Mouse (Mus musculus): ENCODE data around the gene Sh3bp2.

Gene Sh3bp2

GRCm38 (mm10) chr5:34525663-34526476 is at the start of gene Sh3bp2:
TSS of gene Sh3bp2 (plus strand) at chr5:34525838.
- DNase-seq (ENCODE audit: low read depth, low spot score): peak; percentile 89

- DNase-seq (ENCODE audit: low read depth, low spot score): peak; percentile 34
Observed at GRCm38 (mm10) chr5:34480926-34481325, 44.7 kb upstream of the Sh3bp2 start.

GRCm38 (mm10) chr5:34485731-34486130 is 39.9 kb upstream of the Sh3bp2 start:
- DNase-seq (ENCODE audit: low read depth, low spot score): no peak

GRCm38 (mm10) chr5:34487320-34488090 is 38.1 kb upstream of the Sh3bp2 start:
- DNase-seq (ENCODE audit: low read depth, low spot score): no peak

- DNase-seq (ENCODE audit: low read depth, low spot score): no peak
Observed at GRCm38 (mm10) chr5:34488741-34489417, 36.8 kb upstream of the Sh3bp2 start.

- no peak for DNase-seq (ENCODE audit: low read depth, low spot score)
Observed at GRCm38 (mm10) chr5:34489418-34489787, 36.2 kb upstream of the Sh3bp2 start.

- no peak for DNase-seq (ENCODE audit: low read depth, low spot score)
Observed at GRCm38 (mm10) chr5:34496745-34497144, 28.9 kb upstream of the Sh3bp2 start.

GRCm38 (mm10) chr5:34500886-34501285 is 24.8 kb upstream of the Sh3bp2 start:
- no peak for DNase-seq (ENCODE audit: low read depth, low spot score)

GRCm38 (mm10) chr5:34501588-34501987 is 24.1 kb upstream of the Sh3bp2 start:
- DNase-seq (ENCODE audit: low read depth, low spot score): no peak

GRCm38 (mm10) chr5:34502411-34502810 is 23.2 kb upstream of the Sh3bp2 start:
- DNase-seq (ENCODE audit: low read depth, low spot score): no peak

- no peak for DNase-seq (ENCODE audit: low read depth, low spot score)
Observed at GRCm38 (mm10) chr5:34502821-34503220, 22.8 kb upstream of the Sh3bp2 start.

- no peak for DNase-seq (ENCODE audit: low read depth, low spot score)
Observed at GRCm38 (mm10) chr5:34512486-34512885, 13.2 kb upstream of the Sh3bp2 start.

GRCm38 (mm10) chr5:34513466-34514217 is 12.0 kb upstream of the Sh3bp2 start, which contains the start of gene Tnip2:
TSS of gene Tnip2 (minus strand) at chr5:34513991.
- DNase-seq (ENCODE audit: low read depth, low spot score): peak; percentile 93

GRCm38 (mm10) chr5:34514218-34514566 is 11.4 kb upstream of the Sh3bp2 start:
- no peak for DNase-seq (ENCODE audit: low read depth, low spot score)

- no peak for DNase-seq (ENCODE audit: low read depth, low spot score)
Observed at GRCm38 (mm10) chr5:34515096-34515495, 10.5 kb upstream of the Sh3bp2 start.

- peak; percentile 93 for DNase-seq (ENCODE audit: low read depth, low spot score)
Observed at GRCm38 (mm10) chr5:34517913-34518312, 7.7 kb upstream of the Sh3bp2 start.

- DNase-seq (ENCODE audit: low read depth, low spot score): no peak
Observed at GRCm38 (mm10) chr5:34519389-34519910, 6.2 kb upstream of the Sh3bp2 start.

- no peak for DNase-seq (ENCODE audit: low read depth, low spot score)
Observed at GRCm38 (mm10) chr5:34520458-34521209, 5.0 kb upstream of the Sh3bp2 start.

- DNase-seq (ENCODE audit: low read depth, low spot score): no peak
Observed at GRCm38 (mm10) chr5:34521337-34521736, 4.3 kb upstream of the Sh3bp2 start.

- DNase-seq (ENCODE audit: low read depth, low spot score): peak; percentile 21
Observed at GRCm38 (mm10) chr5:34523958-34524485, 1.6 kb upstream of the Sh3bp2 start.
